Mouse (Mus musculus): ENCODE data around the gene Tnfsf13. TPM values are rescaled to one million over a fixed set of nuclear protein-coding genes. Genes with fewer than 3 reads are reported as not detected.
"Not testable (repeated sequence)": the region's sequence is repeated elsewhere in the genome, so short reads cannot be mapped to it uniquely, and the experiment has no call there.

Tnfsf13 gene
- polyA plus RNA-seq, 1 experiment from 2014 or later: 0.33 TPM

DNA sequence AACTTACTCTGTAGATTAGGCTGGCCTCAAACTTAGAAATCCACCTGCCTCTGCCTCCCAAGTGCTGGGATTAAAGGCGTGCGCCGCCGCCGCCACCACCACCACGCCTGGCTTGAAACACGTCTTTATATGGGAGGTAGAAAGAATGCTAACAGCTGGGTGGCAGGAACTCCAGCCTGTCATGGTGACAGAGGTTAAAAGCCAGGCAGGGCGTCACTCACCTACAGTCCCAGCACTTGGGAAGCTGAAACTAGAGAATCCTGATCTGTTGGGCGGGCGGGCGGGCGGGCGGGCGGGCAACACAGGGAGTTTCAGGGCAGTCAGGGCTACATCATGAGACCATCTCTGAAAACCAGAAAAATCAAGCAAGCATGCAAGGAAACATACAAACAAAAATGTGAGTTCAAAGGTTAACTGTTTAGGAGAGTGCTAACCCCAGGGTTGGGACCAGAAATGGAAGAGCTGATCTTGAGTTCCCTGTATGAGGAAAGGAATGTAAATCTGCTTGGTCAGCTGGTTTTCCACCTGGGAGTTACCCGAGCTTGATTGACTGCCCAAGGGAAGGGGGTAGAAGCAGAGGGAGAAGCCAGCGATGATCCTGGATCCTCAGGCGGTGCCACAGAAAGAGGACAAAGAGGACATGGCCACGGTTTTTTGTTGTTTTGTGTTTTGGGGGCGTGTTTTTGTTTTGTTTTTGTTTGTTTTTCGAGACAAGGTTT lies 27.5 kb upstream of the Tnfsf13 start:
- Histone ChIP-seq H3K4me1 (replicated peaks) (peaks cover 7% of the 10 kb centered on the region; the same call in 1 of the 2 replicates), H3K27me3 (replicated peaks) (no peaks in the 10 kb centered on the region), H3K9ac (no peak overlapping the region), H3K4me2 (replicated peaks) (no peak overlapping the region), H3K4me3 (replicated peaks) (no peak overlapping the region), H3K9me3 (no peaks in the 10 kb centered on the region), H3K36me3 (no peaks in the 10 kb centered on the region), H3K27ac (no peak overlapping the region)
- no peak for ATAC-seq
- WGBS: 85% methylated on average over 20 of the region's 20 CpGs

DNA sequence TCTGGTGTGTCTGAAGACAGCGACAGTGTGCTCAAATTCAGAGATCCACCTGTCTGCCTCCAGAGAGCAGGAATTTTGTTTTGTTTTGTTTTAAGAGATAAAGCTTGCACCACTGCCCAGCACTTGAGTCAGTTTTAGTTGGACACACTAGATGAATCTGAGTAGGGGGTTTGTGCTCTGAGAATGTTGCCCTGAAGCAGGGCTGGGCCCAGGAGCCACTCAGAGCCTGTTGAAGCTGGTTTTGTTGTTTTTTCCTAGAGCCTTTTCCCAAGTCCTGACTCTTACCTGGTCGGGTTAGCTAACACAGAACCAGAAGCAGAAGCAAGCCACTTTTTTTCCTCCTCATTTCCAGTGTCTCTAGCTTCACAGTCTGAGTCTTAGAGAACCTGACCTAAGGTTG lies 25.5 kb upstream of the Tnfsf13 start:
- no peak overlapping the region for H3K27ac ChIP-seq
- ATAC-seq: no peak
- no peak overlapping the region for H3K9ac ChIP-seq
- no peaks in the 10 kb centered on the region for H3K36me3 ChIP-seq
- no peaks in the 10 kb centered on the region for H3K27me3 ChIP-seq (replicated peaks)
- WGBS: 74% methylated on average over 2 of the region's 2 CpGs
- H3K4me3 ChIP-seq (replicated peaks): no peak overlapping the region
- H3K9me3 ChIP-seq: no peaks in the 10 kb centered on the region
- H3K4me1 ChIP-seq (replicated peaks): peaks cover 7% of the 10 kb centered on the region; the same call in 1 of the 2 replicates
- H3K4me2 ChIP-seq (replicated peaks): no peak overlapping the region

DNA sequence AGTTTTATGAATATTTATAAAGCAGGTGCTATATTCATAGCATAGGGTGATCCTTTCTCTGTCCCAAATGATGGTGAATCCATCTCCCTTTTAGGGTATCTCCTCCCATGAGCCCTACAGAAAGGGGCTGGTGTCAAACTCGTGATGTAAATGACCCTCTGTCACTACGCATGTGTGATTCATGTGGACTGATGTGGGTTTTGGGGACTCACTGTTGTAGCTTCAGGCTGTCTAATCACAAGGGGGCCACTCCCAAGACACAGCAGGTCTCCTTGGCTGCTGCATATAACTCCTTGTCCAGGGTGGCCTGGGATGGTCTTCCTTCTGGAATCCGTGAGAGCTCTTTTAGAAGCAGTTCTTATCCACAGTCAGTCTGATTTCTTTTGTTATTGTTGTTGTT lies 24.9 kb upstream of the Tnfsf13 start:
- Histone ChIP-seq H3K27me3 (replicated peaks) (no peaks in the 10 kb centered on the region), H3K4me3 (replicated peaks) (no peak overlapping the region), H3K9me3 (no peaks in the 10 kb centered on the region), H3K4me2 (replicated peaks) (no peak overlapping the region), H3K4me1 (replicated peaks) (0 out of 2 replicates have a peak, but pooled peaks cover 2% of the 10 kb centered on the region), H3K9ac (no peak overlapping the region), H3K27ac (no peak overlapping the region), H3K36me3 (no peaks in the 10 kb centered on the region)
- WGBS: 76% methylated on average over 3 of the region's 3 CpGs
- ATAC-seq: no peak

DNA sequence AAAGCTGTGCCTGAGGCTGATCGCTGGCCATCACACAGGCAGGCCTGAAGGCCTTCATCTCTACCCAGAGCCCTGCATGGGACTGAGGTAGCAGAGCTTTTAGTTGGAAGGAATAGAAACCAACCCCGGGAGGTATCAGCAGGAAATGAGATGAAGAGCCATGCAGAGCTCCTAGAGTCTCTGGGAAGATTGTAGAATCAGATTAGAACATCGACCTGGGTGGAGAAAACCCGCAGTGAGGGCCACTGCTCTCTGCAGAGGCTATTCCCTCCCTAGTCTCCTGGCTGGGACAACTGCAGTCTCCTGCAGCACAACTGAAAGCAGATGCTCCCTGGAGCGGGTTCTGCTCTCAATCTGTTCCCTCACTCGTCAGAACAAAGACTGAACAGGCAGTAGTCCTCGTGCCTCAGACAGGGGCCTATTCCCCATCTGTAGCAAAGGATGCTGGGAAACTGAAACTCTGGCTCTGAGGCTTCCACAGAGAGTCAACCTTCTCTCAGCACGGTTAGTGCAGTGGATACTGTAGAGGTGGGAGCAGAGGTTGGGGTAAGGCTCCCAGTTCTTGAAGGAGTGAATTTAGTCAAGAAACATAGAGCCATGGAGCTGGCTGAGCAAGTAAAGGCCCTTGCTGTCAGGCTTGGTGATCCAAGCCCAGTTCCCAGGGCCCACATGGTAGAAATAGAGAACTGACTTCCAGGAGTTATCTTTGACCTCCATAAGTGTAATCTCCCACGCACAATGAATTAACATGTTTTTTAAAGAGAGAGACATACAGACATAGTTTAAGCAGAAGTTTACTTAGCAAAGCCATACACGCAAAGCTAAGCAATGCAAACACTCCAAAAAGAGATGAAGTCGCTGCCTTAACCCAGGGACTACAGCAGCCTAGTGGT lies 24.2 kb upstream of the Tnfsf13 start:
- H3K9me3 ChIP-seq: no peaks in the 10 kb centered on the region
- no peak for ATAC-seq
- no peak overlapping the region for H3K4me3 ChIP-seq (replicated peaks)
- H3K9ac ChIP-seq: no peak overlapping the region
- 55% methylated on average over 11 of the region's 11 CpGs for WGBS
- H3K27ac ChIP-seq: no peak overlapping the region
- H3K27me3 ChIP-seq (replicated peaks): no peaks in the 10 kb centered on the region
- no peaks in the 10 kb centered on the region for H3K36me3 ChIP-seq
- no peaks in the 10 kb centered on the region for H3K4me1 ChIP-seq (replicated peaks)
- no peak overlapping the region for H3K4me2 ChIP-seq (replicated peaks)

DNA sequence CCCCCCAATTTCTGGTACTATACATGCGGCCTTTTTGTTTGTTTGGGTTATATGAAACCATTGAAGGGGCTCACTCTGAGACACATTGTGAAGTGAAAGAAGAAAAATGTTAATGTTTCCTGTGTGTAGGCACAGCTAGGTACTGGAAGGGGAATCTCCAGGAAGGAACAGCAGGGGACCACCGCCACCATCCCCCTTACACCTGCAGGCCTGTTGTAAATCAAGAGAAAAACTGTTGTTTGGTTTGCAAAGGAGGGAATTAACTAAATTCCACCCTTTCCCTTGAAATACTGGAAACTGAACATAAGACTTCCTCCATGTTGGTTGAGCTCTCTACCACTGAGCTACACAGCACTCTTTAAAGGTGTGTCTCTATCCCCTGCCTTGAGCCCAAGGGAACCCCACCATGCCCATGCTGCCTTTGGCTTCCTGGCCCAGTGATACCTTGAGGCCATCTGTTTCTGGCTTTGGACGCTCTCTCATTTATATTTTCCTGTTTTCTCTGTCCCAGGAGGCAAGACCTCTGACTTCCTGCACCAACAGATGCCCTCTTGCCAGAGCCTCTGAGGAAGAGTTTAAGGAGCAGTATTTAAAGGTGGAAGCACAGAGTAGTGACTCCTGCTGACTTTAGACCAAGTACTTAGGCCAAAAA lies 23.2 kb upstream of the Tnfsf13 start:
- no peaks in the 10 kb centered on the region for H3K9me3 ChIP-seq

DNA sequence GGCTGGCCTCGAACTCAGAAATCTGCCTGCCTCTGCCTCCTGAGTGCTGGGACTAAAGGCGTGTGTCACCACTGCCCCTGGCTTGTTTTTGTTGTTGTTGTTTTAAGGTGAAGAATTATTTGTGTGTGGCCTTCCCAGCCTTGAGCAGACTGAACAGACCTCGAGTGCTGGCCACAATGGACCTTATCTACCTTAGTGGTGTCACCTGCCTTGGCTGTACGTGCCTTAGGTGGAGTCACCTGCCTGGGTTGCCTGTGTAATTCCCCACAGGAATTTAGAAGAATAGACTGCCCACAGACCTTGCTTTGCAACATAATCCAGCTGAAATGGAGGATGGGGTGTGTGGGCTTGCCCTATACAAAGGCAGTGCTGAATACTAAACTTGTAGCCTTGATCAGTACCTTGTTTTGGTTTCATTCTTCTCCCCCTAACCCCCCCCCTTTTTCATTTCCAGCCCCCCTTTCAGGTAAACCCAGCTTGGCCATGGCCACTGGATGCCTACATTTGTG lies 22.3 kb upstream of the Tnfsf13 start:
- no peaks in the 10 kb centered on the region for H3K27me3 ChIP-seq (replicated peaks)
- no peaks in the 10 kb centered on the region for H3K4me1 ChIP-seq (replicated peaks)
- no peaks in the 10 kb centered on the region for H3K9me3 ChIP-seq
- H3K4me3 ChIP-seq (replicated peaks): no peak overlapping the region
- H3K27ac ChIP-seq: no peak overlapping the region
- H3K4me2 ChIP-seq (replicated peaks): no peak overlapping the region
- no peak overlapping the region for H3K9ac ChIP-seq
- no peak for ATAC-seq
- 85% methylated on average over 4 of the region's 4 CpGs for WGBS
- no peaks in the 10 kb centered on the region for H3K36me3 ChIP-seq

More for the DNA sequence above, 23.2 kb upstream of the Tnfsf13 start:
- no peaks in the 10 kb centered on the region for H3K36me3 ChIP-seq
- no peak overlapping the region for H3K27ac ChIP-seq
- no peak overlapping the region for H3K4me2 ChIP-seq (replicated peaks)
- no peaks in the 10 kb centered on the region for H3K27me3 ChIP-seq (replicated peaks)
- 66% methylated on average over 3 of the region's 3 CpGs for whole genome bisulfite sequencing
- no peak overlapping the region for H3K4me3 ChIP-seq (replicated peaks)
- ATAC-seq: no peak
- no peaks in the 10 kb centered on the region for H3K4me1 ChIP-seq (replicated peaks)
- no peak overlapping the region for H3K9ac ChIP-seq

DNA sequence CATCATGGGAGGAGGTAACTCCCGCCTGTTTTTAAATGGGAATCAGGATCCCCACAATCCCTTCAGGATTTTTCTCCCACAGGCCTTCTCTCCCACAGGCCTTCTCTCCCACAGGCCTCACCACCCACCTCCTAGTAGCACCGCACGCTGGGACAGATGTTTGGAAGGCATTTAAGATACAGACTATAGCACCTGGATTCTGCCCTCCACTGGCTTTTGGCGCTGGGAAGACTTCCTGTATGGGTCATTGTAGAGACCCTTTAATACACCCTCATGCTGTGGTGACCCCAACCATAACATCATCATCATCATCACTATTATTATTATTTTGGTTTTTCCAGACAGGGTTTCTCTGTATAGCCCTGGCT lies 21.9 kb upstream of the Tnfsf13 start:
- H3K9ac ChIP-seq: no peak overlapping the region
- ATAC-seq: no peak
- H3K27ac ChIP-seq: no peak overlapping the region
- H3K27me3 ChIP-seq (replicated peaks): no peaks in the 10 kb centered on the region
- no peaks in the 10 kb centered on the region for H3K4me1 ChIP-seq (replicated peaks)
- H3K4me3 ChIP-seq (replicated peaks): no peak overlapping the region
- H3K36me3 ChIP-seq: no peaks in the 10 kb centered on the region
- H3K4me2 ChIP-seq (replicated peaks): no peak overlapping the region
- no peaks in the 10 kb centered on the region for H3K9me3 ChIP-seq
- WGBS: 87% methylated on average over 4 of the region's 4 CpGs

DNA sequence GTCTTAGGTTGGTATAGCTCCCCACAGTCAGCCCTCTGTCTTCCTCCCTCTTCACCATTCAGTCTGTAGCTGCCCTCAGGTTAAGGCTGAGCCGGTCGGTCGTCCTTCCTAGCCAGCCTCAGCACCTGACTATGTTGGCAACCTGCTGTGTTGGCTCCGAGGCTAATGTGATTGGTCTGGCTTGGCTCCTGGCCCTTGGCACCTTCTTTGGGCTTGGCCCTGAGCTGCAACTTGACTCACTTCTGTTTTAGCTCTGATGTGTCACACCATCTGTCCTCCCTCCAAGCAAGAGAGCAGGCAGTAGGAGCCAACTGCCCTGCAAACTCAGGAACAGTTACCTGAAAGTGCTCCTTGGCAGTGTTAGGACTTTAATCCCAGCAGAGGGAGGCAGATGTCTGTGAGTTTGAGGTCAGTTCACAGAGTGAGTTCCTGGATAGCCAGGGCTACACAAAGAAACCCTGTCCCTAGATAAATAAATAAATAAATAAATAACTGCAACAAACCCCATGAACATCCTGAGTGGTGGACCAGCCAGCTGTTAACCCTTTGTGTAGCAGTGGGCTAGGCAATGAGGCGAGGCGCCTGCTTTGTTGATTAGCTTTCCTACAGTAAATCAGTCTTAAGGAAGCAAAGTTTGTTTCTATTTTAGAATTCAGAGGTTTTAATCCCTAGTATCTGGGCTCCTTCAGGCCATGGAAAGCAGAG lies 21.3 kb upstream of the Tnfsf13 start:
- no peaks in the 10 kb centered on the region for H3K36me3 ChIP-seq
- ATAC-seq: no peak

DNA sequence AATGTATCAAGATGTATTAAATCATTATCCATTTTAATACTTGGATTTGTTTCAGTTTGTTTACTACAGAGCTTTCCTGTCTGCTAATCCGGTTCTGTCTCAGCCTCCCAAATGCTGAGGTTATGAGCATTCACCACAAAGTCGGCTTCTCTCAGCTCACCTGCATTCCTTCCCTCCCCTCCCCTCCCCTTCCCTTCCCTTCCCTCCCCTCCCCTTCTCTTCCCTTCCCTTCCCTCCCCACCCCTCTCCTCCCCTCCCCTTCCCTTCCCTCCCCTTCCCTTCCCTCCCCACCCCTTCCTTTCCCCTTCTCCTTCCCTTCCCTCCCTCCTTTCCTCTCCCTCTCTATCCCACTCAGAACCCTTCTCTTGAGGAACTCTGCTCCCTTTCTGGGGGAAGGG lies 19.0 kb upstream of the Tnfsf13 start:
- H3K36me3 ChIP-seq: no peaks in the 10 kb centered on the region
- H3K9me3 ChIP-seq: no peaks in the 10 kb centered on the region
- H3K9ac ChIP-seq: no peak overlapping the region
- WGBS: 20% methylated on average over 2 of the region's 2 CpGs
- no peak overlapping the region for H3K4me2 ChIP-seq (replicated peaks)
- no peak overlapping the region for H3K4me3 ChIP-seq (replicated peaks)
- no peak for ATAC-seq
- H3K27me3 ChIP-seq (replicated peaks): no peaks in the 10 kb centered on the region
- no peak overlapping the region for H3K27ac ChIP-seq
- 0 out of 2 replicates have a peak, but pooled peaks cover 1% of the 10 kb centered on the region for H3K4me1 ChIP-seq (replicated peaks)

More for the DNA sequence above, 21.3 kb upstream of the Tnfsf13 start:
- Histone ChIP-seq H3K27me3 (replicated peaks) (no peaks in the 10 kb centered on the region), H3K4me2 (replicated peaks) (no peak overlapping the region), H3K4me1 (replicated peaks) (no peaks in the 10 kb centered on the region), H3K4me3 (replicated peaks) (no peak overlapping the region), H3K9me3 (no peaks in the 10 kb centered on the region), H3K9ac (no peak overlapping the region), H3K27ac (no peak overlapping the region)
- 53% methylated on average over 6 of the region's 6 CpGs for WGBS

DNA sequence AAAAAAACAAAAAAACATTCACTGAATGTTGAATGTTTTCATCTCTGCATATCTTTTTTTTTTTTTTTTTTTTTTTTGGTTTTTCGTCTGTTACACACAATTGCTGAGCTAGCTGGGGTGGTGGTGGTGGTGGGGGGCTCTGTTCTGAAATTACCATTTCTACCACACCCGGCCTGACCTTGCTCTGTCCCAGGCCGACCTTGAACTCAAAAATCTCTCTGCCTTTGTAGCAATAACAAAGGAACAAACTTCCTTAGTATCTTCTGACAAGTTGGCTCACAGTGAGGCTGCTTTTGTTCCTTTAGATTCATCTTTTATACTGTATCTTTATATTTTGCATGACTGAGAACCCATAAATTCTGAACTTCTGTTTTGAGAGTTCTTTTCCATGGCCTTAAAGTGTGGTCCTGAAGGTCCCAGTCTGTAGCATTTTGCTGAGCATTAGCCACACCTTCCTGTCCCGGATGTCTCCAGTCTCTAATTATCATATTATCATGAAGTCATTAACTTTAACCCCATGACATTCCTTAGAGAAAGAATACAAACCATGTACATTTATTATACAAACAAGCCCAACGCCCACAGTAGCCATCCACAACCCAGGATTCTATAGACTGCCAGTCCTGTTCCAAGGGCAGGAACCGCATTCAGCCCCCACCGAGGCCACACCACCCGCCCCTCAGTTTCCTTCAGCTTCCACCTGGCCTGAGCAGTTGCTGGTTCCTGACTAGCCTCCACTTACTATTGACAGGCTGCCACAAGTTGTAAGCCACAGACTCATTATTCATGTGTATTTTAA lies 18.4 kb upstream of the Tnfsf13 start:
- no peak overlapping the region for H3K27ac ChIP-seq
- no peaks in the 10 kb centered on the region for H3K27me3 ChIP-seq (replicated peaks)
- no peak overlapping the region for H3K4me3 ChIP-seq (replicated peaks)
- no peaks in the 10 kb centered on the region for H3K9me3 ChIP-seq
- no peak for ATAC-seq
- H3K9ac ChIP-seq: no peak overlapping the region
- 0 out of 2 replicates have a peak, but pooled peaks cover 2% of the 10 kb centered on the region for H3K4me1 ChIP-seq (replicated peaks)
- no peak overlapping the region for H3K4me2 ChIP-seq (replicated peaks)
- WGBS: 57% methylated on average over 8 of the region's 8 CpGs
- no peaks in the 10 kb centered on the region for H3K36me3 ChIP-seq

DNA sequence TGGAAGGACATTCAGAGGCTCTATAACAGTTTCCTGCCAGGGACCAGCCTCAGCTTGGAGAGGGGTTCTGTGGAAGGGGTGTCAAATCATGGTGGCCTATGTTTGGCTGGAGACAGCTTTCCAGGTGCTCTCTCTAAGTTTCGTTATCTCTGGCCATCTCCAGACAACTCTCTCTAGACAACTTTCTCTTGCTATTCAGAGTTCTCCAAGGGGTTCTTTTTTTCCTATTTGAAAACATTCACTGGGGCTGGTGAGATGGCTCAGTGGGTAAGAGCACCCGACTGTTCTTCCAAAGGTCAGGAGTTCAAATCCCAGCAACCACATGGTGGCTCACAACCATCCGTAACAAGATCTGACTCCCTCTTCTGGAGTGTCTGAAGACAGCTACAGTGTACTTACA lies 17.8 kb upstream of the Tnfsf13 start:
- H3K27me3 ChIP-seq (replicated peaks); H3K9ac ChIP-seq; H3K4me2 ChIP-seq (replicated peaks); H3K4me3 ChIP-seq (replicated peaks); ATAC-seq; H3K4me1 ChIP-seq (replicated peaks); H3K9me3 ChIP-seq; H3K27ac ChIP-seq; H3K36me3 ChIP-seq: not testable (repeated sequence)
- 73% methylated on average over 3 of the region's 3 CpGs for WGBS

Data from intestine, embryonic 15.5 days (tissue).